Comparison of ENCODE assay signal across 10 mouse cellular contexts in genomic region chr7:142497775-142498174, GRCm38 (mm10). TPM values are rescaled to one million over a fixed set of nuclear protein-coding genes. Genes with fewer than 3 reads are reported as not detected.
A peak's percentile ranks its signal among the peaks of the same experiment; 100 is the strongest.
DNase-seq lines count a peak whose midpoint lies in the region; ATAC-seq lines count a peak whose summit lies in the region.
"Had no signal": no experiment of that assay in that cellular context is flagged by ENCODE, and none has a peak within 500 bp of the region (broad histone marks: within the 10 kb centered on the region; RNA-seq: fewer than 3 reads in every experiment).

No protein-coding gene starts in this region.

- WGBS in heart, embryonic 10.5 days, result 84% methylated on average over 2 of the region's 2 CpGs
- 91% methylated on average over 2 of the region's 2 CpGs for WGBS in forebrain, embryonic 10.5 days

- no peaks in the 10 kb centered on the region for H3K9me3 ChIP-seq in heart, embryonic 10.5 days
- H3K9me3 ChIP-seq in forebrain, embryonic 10.5 days, result no peaks in the 10 kb centered on the region
- H3K9me3 ChIP-seq: neural tube, embryonic 13.5 days had no signal

- peak overlapping the region; percentile 81 for H3K27ac ChIP-seq in heart, embryonic 10.5 days
- no peak overlapping the region for H3K27ac ChIP-seq in forebrain, embryonic 10.5 days
- H3K27ac ChIP-seq: neural tube, embryonic 13.5 days had no signal

- H3K36me3 ChIP-seq in heart, embryonic 10.5 days, result no peaks in the 10 kb centered on the region; the same call in 1 of the 2 replicates
- no peaks in the 10 kb centered on the region for H3K36me3 ChIP-seq in forebrain, embryonic 10.5 days (replicated peaks)
- H3K36me3 ChIP-seq: neural tube, embryonic 13.5 days had no signal

- H3K27me3 ChIP-seq in heart, embryonic 10.5 days (ENCODE audit: insufficient read depth, poor library complexity, severe bottlenecking), result no peaks in the 10 kb centered on the region
- no peaks in the 10 kb centered on the region for H3K27me3 ChIP-seq in forebrain, embryonic 10.5 days (ENCODE audit: poor library complexity, severe bottlenecking)
- H3K27me3 ChIP-seq: neural tube, embryonic 13.5 days had no signal

- peak; percentile 28; the same call in 1 of the 2 replicates for ATAC-seq in monocyte, adult 5-6 weeks (replicated peaks; ENCODE audit: insufficient number of reproducible peaks, low FRiP score, low TSS enrichment, poor library complexity, severe bottlenecking)

- DNase-seq in adrenal gland, postnatal 36 days, result peak; percentile 15 to 32
- no peak for DNase-seq in adrenal gland, adult 18-20 months (ENCODE audit: low spot score in 2 of 2)
- peak; percentile 27 for DNase-seq in retina, postnatal 1 day
- no peak for DNase-seq in retina, embryonic 14.5 days (ENCODE audit: low spot score)
- no peak for DNase-seq in heart, embryonic 10.5 days (ENCODE audit: low spot score)
- no peak for DNase-seq in frontal cortex, postnatal 14 days (ENCODE audit: low spot score in 2 of 2)
- DNase-seq in forebrain, embryonic 10.5 days (ENCODE audit: extremely low spot score, low spot score), result no peak

- peaks cover 31% of the 10 kb centered on the region for H3K4me1 ChIP-seq in heart, embryonic 10.5 days
- H3K4me1 ChIP-seq in forebrain, embryonic 10.5 days, result no peaks in the 10 kb centered on the region
- H3K4me1 ChIP-seq: neural tube, embryonic 13.5 days had no signal

- H3K4me3 ChIP-seq in heart, embryonic 10.5 days, result no peak overlapping the region
- H3K4me3 ChIP-seq in forebrain, embryonic 10.5 days, result no peak overlapping the region
- H3K4me3 ChIP-seq: neural tube, embryonic 13.5 days had no signal

RNA-seq across cellular contexts. Expression of gene Tnnt3, which starts 0.9 kb away (rescaled TPM):
- total RNA-seq in adrenal gland, postnatal 36 days (2021), result 1 to 10 TPM in 1 of 2 experiments, under 1 TPM in 1; 0.40 to 1.2 TPM
- total RNA-seq in adrenal gland, adult 18-20 months (2021), result 10 to 100 TPM in 1 of 2 experiments, under 1 TPM in 1; 0.83 to 16.2 TPM
- polyA plus RNA-seq in heart, embryonic 10.5 days (2016; fragmentation: Nextera tagmentation; extraction: Ambion mirVana), result 9.5 and 10.4 TPM in 2 replicates
- total RNA-seq in monocyte, adult 5-6 weeks (2017), result 13.6 to 16.7 TPM (median 15.5 TPM) in 3 replicates
- 0.33 and 1.1 TPM in 2 replicates for polyA plus RNA-seq in forebrain, embryonic 10.5 days (2016; fragmentation: Nextera tagmentation; extraction: Ambion mirVana)
- total RNA-seq: left cerebral cortex, adult 18-20 months had no signal

RNA-seq across cellular contexts. Expression of gene Mrpl23, which starts 34.7 kb away (rescaled TPM):
- 1 to 10 TPM; 6.2 to 8.1 TPM for total RNA-seq in adrenal gland, postnatal 36 days (2021)
- 1 to 10 TPM; 2.9 to 3.0 TPM for total RNA-seq in adrenal gland, adult 18-20 months (2021)
- polyA plus RNA-seq in heart, embryonic 10.5 days (2016; fragmentation: Nextera tagmentation; extraction: Ambion mirVana), result 17.1 and 25.1 TPM in 2 replicates
- total RNA-seq in monocyte, adult 5-6 weeks (2017), result 9.7 to 34.1 TPM (median 22.6 TPM) in 3 replicates
- 15.8 and 16.1 TPM in 2 replicates for polyA plus RNA-seq in forebrain, embryonic 10.5 days (2016; fragmentation: Nextera tagmentation; extraction: Ambion mirVana)

RNA-seq across cellular contexts. Expression of gene Lsp1, which starts 37.2 kb away (rescaled TPM):
- total RNA-seq in adrenal gland, postnatal 36 days (2021), result 10 to 100 TPM; 16.8 to 23.1 TPM
- 10 to 100 TPM; 17.0 to 24.2 TPM for total RNA-seq in adrenal gland, adult 18-20 months (2021)
- 32.0 and 36.9 TPM in 2 replicates for polyA plus RNA-seq in heart, embryonic 10.5 days (2016; fragmentation: Nextera tagmentation; extraction: Ambion mirVana)
- 1,011 to 1,374 TPM (median 1,247 TPM) in 3 replicates for total RNA-seq in monocyte, adult 5-6 weeks (2017)
- polyA plus RNA-seq in forebrain, embryonic 10.5 days (2016; fragmentation: Nextera tagmentation; extraction: Ambion mirVana), result 10.7 and 12.0 TPM in 2 replicates

RNA-seq across cellular contexts. Expression of gene Tnni2, which starts 56.2 kb away (rescaled TPM):
- total RNA-seq in adrenal gland, postnatal 36 days (2021), result under 1 TPM; 0.50 to 0.89 TPM
- 10 to 100 TPM in 1 of 2 experiments, under 1 TPM in 1; 0.83 to 10.2 TPM for total RNA-seq in adrenal gland, adult 18-20 months (2021)
- polyA plus RNA-seq in heart, embryonic 10.5 days (2016; fragmentation: Nextera tagmentation; extraction: Ambion mirVana), result 51.9 and 56.4 TPM in 2 replicates
- 7.5 to 20.6 TPM (median 11.3 TPM) in 3 replicates for total RNA-seq in monocyte, adult 5-6 weeks (2017)
- 0.46 and 1.4 TPM in 2 replicates for polyA plus RNA-seq in forebrain, embryonic 10.5 days (2016; fragmentation: Nextera tagmentation; extraction: Ambion mirVana)

Comparison
In these comparisons a context has a peak if more than half of its experiments do, and no peak if none do; other contexts are left out.
1. DNase-seq: peak in adrenal gland, postnatal 36 days (2 of 2) and retina, postnatal 1 day (single experiment); none in adrenal gland, adult 18-20 months (0 of 2), retina, embryonic 14.5 days (single experiment), heart, embryonic 10.5 days (single experiment), frontal cortex, postnatal 14 days (0 of 2) and forebrain, embryonic 10.5 days (single experiment).
2. RNA of gene Lsp1, which starts 37.2 kb away (total RNA-seq): 1,011 to 1,374 TPM in monocyte, adult 5-6 weeks; 17.0 to 24.2 TPM in adrenal gland, adult 18-20 months and 16.8 to 23.1 TPM in adrenal gland, postnatal 36 days; every median in the first group is over 10 times any median in the second.